Mouse (Mus musculus) B cell, adult 2 months (primary cell): ENCODE results near the gene Bloc1s5.
A peak's percentile ranks its signal among the peaks of the same experiment; 100 is the strongest.
"Not testable (repeated sequence)": the region's sequence is repeated elsewhere in the genome, so short reads cannot be mapped to it uniquely, and the experiment has no call there.

Experiments used
- DNase-seq, 2 experiments: peaks; one replicate each; pipeline ENCODE4 v3.0.0; 2022

The Bloc1s5 gene

DNA sequence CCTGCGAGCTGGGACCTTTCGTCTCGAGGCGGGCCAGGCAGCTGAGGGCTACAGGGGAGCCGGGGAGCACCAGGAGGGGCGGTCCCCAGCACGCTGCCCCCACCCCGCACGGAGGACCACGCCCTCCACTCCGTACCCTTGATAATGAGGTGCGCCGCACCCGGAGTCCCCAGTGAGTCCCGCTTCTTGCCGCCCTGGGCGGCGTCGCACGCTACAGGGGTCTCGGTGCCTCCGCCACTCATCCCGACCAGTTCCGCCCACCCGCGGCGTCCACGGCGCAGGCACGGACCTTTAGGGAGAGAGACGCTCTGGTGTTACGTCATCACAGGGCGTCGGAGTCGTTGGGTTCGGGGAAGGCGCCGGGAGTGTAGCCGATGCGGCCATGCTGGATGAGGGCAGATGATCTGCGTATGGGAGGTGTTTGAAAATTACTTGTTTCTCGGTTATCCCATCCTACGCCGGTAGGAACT lies at the start of gene Bloc1s5:
TSS of gene Bloc1s5 (minus strand) at position 310 of the 470 bp plus-strand sequence.
- DNase-seq = peak; percentile 93

DNA sequence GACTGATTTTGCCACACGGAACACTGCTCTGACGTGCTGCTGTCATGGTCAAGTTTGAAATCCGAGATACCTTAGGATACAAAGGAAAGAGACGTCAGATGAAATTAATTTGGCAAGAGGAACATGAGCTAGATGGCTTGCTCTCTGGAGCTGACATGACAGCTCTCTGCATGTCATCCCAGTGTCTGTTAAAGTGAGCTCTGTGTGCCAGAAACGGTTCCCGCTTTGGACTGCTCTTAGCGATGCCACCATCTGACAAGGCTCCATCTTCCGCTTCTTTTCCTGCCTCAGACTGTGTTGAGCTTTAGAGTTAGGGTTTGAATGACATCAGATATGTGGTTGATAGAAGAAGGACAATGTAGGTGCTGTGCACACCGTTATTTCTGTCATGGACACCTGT lies 37.4 kb upstream of the Bloc1s5 start:
- DNase-seq = no peak

DNA sequence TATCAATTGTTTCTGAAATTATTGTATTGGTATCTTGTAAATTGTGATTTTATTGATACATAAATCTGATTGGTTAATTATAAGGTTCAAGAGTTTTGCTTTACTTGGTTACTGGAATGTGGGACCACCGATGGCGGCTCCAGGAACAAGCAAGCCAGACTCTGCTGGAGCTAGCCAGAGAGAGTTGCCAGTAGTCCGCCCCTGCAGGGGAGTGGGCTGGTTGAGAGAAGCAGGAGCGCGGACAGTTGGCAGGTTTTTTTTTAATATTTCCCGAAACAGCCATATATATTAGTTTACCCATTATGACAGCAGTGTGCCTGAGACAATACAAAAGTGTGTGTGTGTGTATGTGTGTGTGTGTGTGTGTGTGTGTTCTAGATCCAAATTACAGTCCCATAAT lies 36.5 kb upstream of the Bloc1s5 start:
- not testable (repeated sequence) for DNase-seq

DNA sequence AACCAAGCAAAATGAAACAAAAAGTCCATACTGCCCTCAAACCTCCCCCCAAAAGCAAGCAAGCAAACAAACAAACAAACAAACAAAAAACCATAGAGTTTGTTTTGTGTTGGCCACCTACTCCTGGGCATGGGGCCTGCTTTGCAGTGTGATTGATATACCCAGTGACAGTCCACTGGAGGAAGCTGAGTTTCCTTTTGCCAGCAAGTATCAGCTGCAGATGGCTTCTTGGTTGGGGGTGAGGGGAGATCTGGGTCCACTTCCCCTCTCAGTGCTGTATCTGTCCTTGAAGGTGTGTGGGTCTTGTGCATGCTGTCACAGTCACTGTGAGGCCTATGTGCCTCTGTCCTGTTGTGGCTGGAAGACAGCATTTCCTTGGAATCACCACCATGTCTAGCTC lies 35.1 kb upstream of the Bloc1s5 start:
- no peak for DNase-seq

DNA sequence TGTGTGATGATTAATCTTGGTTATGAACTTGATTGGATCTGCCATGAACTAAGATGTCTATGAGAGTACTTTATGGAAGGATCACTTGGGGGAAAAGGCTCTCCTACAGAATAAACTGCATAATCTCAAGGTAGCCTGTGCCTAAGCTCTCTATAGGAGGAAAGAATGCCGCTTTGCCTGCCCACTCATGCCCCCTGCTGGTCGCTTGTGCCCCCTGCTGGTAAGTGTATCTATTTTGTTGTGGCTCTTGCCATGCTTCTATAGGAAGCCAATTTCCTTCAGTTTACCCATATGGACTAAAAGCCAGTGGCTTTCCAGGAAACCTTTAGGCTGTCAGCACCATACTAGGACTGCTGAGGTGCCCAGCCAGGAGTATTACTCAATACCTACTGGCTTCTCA lies 33.6 kb upstream of the Bloc1s5 start:
- DNase-seq = peak; percentile 77 to 78

DNA sequence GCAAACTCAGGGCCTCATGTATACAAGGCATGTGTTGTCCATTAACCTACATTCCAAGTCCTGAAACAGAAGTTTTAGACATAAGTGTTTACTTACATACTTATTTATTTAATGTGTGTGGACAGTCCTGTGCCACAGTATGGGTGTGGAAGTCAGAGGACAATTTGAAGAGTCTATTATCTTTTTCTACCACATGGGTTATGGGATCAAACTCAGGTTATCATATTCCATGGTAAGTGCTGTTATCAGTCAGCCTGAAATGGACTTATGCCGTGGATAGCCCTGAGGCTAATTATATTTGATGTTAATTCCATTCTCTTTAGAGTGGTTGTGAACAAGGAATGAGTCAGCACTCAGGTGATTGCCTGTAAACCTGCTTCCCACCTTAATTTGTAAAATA lies 29.8 kb upstream of the Bloc1s5 start:
- DNase-seq = no peak

DNA sequence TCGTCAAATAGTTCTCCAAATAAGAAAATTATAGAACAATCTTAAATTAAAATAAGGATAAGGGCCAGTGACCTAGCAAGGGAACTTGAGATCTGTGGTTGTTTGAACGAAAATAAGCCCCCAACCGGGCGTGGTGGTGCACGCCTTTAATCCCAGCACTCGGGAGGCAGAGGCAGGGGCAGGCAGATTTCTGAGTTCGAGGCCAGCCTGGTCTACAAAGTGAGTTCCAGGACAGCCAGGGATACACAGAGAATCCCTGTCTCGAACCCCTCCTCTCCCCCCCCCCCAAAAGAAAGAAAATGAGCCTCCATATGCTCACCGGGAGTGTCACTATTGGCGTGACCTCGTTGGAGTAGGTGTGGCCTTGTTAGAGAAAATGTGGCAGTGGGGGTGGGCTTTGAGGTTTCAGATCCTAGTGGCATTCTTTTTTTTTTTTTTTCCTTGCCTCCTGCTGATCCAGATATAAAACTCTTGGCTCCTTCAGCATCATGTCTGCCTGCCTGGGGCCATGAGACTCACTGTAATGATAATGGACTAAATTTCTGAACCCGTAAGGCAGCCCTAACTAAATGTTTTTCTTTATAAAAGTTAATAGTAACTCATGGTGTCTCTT lies 24.7 kb upstream of the Bloc1s5 start:
- DNase-seq = no peak

DNA sequence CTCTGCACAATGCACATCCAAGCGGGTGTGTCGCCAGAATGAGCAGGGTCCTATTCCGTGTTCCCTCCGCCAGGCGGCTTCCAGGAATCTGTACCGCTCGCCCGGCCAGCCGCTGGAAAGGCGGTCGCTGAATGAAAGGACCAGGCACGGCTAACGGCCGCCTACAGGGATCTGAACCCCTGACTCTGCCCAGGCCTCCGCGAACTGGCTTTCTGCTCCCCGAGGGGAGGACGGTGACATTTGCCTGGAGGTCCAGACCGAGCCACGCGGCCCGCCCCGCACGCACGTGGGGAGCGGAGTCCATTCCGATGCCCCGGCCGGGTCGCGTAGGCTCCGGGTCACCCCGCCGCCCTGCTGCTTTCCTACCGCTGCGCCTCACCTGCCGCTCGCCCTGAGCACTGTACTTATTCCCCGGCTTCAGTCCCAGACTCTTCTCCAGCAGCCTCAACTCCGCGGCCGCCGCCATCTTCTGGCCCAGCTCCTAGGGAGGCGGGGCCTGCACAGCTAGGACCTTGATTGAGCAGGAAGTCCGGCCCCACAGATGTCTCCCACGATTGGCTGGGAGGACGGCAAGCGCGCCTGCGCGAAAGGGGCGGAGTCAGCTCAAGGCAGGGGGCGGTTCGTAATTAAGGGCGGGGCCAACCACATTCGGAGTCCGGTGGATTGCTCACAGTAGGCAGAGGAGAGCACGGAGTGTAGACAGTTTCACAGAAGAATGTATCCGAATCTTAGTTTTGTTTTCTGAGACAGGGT lies 23.8 kb upstream of the Bloc1s5 start, which contains the start of gene Eef1e1:
TSS of gene Eef1e1 (minus strand) at position 531 of the 753 bp plus-strand sequence.
- DNase-seq = peak; percentile 99

DNA sequence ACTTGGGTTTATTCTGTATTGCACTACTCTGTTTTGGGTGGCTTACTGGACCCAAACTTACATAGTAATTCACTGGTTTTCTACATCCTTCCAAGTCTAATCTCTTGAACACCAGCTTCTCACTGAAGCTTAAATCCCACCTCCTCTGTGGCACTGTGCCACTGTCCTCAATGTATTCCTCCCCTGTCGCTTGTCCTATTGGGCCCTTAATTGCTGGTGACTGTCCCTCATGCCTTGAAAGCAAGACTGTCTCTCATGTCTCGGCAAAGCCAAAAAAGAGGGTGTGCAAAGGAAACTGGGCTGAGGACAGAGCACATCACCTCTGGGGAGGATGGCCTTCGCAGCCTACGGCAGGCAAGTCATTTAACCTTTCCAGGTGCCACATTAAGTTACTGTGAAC lies 23.0 kb upstream of the Bloc1s5 start:
- DNase-seq = no peak

DNA sequence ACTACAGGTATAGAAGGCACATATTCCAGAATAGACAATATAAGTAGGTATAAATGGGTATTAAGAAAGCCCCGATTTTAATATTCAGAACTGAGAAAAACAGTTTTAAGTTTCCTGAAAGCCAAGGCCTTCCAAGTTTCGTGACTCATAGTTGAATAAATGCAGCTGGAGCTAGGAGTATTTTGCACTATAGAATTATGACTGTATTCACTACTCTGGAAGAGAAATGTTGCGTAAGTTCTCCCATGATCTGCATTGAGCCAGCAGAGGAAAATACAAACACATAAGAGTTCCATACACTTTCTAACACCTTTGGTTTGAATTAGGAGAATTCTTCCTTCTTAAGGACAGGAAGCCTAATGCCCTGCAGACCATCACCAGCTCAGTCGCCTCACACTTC lies 15.4 kb upstream of the Bloc1s5 start:
- DNase-seq = no peak

DNA sequence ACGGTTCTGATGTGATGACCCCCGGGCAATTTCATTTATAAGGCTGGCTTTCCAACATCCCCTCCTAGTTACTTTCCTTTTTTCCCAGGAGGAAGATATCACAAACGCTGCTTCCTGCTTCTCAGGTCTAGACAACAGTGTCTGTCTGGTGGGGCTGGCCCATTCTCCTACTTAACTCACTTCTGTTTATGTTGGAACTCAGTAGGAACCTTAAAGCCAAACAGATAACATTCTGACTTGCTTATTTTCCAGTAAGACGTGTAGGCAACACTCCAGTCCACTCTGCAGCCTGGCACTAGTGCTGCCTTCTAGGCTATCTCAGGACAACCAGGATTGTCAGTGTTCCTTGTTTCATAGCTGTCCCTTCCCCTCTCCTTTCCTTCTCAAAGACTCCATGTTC lies 14.2 kb upstream of the Bloc1s5 start:
- no peak for DNase-seq

DNA sequence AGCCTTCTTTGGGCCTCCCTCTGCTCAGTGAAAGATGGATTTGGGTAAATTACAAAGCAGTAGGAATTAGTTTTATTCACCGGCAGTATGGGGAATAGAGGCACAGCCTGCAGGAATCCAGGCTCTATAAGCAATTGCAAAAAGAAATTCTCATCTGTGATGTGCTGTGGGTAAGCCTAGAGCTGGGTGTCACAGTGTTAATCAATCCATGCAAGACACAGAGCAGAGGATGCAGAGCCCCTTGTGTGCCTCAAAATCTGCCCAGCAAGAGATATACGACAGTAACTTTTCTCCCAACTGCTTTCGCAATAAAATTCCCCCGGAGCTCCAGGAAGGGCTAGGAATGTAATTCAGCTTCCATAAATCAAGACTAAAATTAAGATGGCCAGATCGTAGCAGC lies 6.5 kb upstream of the Bloc1s5 start:
- no peak for DNase-seq

DNA sequence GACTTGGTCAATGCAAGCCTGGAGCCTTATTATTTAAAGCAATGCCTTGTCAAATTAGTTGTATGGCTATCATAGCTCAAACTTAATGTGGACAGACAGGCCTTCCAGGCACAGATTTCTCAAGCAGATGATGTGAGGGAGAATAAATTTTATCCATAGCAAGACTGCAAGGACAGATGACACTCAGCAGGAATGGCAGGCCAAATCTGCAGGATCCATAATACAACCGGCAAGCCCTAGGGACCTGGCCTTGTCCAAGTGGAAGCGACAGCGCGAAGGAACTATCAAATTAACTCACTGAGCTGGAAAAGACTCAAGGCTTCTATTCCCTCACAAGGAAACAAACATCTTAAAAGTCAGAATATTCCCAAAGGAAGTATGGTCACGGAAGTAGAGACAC lies 6.1 kb upstream of the Bloc1s5 start:
- DNase-seq = no peak

DNA sequence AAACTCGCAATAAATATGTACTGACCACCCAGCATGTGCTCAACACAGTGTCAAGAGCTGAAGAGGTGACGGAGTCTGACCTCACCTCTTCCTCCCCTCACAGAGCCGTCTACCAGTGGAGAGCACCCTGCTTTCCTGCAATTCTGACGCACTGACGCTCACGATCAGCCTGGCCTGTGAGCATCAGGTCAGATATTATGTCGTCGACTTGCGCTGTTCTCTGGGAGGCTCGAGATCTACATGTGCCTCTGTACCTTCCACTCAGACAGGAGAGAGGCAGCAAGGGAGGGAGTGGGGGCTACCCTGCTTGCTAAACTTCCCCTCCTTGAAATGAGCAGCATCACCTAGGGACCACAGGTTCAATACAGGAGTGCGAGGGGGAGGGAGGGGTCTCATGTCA lies 3.8 kb upstream of the Bloc1s5 start:
- DNase-seq = no peak

DNA sequence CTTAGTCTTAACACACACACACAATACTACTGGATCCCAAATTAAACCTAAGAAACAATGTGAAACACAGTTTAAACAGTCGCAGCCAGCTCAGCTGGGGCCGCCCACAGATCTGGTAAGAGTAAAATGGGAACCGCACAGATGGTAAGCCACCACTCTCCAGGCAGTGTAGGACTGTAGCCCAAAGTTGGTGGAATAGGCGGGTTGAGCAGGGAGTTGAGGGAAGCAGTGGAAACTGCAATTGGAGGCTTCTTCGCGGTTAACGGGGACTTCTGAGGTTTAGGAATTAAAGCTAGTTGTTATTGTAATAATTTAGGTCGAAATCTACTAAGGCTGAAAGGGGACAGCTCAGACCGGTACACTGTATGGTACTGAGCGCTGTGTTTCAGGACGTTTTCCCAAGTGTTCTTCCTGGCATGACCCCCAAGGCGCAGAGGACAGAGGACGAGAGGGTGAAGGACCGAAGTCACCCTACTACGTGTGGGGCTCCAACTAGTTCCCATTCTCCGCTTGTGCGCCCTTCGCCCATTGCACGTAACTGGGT lies 581 bp downstream of the Bloc1s5 start:
- peak; percentile 27 to 32 for DNase-seq

DNA sequence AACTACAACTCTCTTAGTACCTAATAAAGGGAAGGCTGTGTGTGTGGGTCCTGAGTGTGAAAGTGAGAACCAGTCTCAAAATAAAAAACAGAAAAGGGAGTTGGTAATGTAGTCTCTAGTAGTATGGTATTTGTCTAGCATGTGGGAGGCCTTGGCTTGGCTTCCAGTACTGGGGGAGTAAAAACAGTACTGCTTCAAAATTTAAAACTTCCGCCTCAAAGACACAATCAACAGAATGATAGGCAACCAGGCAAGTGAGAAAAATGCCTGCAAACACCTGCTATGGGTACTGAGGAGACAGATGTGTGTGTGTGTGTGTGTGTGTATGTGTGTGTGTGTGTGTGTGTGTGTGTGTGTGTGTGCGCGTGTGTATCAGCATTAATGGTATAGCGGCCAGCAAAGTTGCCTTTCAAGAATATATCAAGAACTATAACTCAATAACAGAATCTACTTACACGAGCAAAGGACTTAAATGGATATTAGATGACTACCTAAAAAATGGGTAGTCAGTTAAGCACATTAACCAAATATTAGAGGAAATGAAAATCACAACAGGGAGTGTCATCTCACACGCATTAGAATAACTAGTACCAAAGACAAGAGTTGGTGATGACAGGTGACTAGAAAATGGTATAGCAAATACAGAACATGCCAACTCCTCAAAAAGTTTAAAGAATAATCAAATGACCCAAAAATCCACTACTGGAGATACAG lies 1.5 kb downstream of the Bloc1s5 start:
- no peak for DNase-seq

DNA sequence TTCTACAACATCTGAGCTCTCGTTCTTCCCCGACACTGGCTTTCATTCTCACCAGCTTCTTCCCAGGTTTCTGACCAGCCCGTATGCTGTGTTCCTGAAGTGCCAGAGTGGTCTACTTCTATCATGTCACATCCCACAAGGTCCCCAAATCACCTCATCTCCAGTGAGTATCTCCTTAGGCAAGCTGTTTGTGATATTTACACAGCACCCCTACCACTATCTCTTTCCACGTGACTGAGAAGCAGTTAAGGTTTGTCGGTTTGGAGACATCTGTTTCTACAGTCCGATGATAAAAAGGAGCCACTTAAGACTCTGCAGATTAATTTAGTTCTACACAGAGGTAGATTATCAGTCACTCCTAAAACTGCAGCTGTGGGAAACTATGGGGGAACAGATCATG lies 2.4 kb downstream of the Bloc1s5 start:
- DNase-seq = no peak

DNA sequence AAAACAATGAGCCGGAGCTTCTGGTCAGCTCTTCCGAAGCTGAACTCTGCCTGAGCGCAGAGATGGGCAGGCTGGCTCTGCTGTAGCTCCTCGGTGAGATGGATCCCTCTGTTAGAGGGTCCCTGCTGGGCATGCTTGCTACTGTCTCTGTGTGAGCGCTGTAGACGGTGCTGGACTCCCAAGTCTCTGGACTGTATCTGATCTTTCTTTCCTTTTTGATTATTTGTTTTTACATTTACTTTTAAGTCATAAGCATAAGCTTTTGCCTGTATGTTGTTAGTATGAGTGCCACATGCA lies 8.7 kb downstream of the Bloc1s5 start:
- no peak for DNase-seq

DNA sequence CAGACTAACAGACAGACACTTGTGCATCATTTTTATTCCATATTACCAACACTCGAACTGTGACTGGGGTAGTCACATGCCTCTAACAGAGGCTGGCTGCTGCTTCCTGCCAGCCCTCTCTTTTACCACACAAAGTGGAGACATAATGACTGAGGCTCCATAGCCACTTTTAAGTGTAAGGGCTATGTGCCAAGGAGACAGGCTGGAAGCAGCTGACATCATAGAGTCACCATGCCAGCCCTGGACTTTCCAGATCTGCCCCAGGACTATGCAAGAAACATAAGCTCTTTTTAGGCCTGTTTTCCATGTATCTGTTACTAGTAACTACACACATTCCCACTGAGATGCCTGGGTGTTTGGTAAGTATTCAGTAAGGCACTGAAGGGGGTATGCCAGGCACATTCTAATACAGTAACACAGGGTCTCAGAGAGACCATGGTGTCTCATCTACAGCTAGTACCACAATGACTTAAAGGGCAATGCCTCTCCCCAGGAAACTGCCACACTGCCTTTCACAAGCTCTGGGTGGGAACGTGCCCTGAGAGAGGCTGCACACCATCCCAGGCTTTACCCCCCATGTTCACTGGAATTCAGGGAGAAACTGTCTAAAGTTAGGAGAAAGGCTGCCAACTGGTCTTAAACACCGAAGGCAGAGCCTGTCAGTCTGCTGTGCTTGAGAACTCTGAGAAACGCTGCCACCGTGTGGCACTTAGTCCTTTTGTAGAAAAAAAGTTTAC lies 9.2 kb downstream of the Bloc1s5 start:
- no peak for DNase-seq

DNA sequence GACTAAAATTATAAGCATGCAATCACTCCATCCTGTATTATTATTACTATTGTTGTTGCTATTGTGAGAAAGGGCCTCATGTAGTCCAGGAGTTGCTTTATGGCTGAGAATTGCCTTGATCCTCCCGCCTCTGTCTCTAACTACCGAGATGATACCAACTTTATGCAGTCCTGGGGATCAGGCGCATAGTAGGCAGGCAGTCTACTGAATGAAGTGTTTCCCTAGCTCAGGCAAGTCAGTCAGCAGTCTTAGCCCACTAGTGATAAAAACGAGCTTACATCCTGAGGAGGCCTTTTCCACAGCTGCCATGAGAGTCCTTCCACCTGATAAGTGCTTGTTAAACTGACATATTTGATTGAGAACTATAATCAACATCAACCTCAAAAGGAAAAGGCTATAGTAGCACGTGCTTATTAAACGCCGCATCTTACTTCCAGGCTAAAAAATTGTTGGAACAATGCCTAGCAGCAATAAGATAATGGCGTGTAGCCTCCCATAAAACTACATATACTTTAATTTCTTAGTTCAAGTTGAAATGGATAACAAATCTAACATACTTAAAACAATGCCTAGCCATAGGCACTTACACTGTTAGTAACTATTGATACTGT lies 10.5 kb downstream of the Bloc1s5 start:
- no peak for DNase-seq

DNA sequence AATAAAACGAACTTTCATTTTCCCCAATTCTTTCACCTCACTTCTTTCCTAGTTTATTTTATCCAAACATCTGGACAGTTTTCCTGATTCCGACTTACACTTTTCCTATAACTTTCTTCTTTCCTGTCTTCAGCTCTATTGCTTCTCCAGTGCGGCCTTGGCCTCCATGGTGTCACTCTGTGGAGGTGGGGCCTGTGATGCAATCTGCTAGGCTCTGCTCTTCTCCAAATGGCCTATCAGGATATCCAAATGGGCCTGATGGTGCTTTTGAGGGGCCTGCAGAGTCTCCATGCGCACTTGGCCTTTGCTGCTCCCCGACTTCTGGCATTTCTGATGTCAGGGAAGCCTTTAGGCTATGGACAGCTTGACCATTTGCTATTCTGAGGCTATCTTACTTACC lies 11.6 kb downstream of the Bloc1s5 start:
- no peak for DNase-seq

DNA sequence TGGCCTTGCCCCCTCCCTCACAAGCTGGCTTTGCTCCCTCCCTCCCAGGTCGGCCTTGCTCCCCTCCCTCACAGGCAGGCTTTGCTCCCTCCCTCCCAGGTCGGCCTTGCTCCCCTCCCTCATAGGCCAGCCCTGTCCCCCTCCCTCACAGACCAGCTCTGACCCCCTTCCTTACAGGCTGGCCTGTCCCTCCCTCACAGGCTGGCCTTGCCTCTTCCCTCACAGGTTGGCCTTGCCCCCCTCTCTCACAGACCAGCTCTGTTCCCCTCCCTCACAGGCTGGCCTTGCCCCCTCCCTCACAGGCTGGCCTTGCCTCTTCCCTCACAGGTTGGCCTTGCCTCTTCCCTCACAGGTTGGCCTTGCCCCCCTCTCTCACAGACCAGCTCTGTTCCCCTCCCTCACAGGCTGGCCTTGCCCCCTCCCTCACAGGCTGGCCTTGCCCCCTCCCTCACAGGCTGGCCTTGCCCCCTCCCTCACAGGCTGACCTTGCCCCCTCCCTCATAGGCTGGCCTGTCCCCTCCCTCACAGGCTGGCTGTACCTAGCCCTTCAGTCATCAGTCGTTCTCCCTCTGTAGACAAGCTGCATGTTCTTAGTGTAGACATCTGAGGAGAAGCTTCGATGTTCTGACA lies 16.8 kb downstream of the Bloc1s5 start:
- DNase-seq = not testable (repeated sequence)
